Mouse (Mus musculus) activated CD4-positive, CD25-positive, alpha-beta regulatory T cell, adult 4 months (primary cell): ENCODE measurements around the gene Jmjd4. TPM values are rescaled to one million over a fixed set of nuclear protein-coding genes. Genes with fewer than 3 reads are reported as not detected.

ENCODE experiments used
- ATAC-seq: one replicate; pipeline ENCODE4 v1.8.0; 2017
- polyA plus RNA-seq, 2 experiments: library from polyadenylated mRNA; unstranded; fragments of 100-300 nt; shearing (Covaris generic); gene quantifications; one replicate each; pipeline ENCODE4 v1.2.1; 2017

Jmjd4 gene
- polyA plus RNA-seq, result 1 to 10 TPM; 3.9 to 5.3 TPM

DNA sequence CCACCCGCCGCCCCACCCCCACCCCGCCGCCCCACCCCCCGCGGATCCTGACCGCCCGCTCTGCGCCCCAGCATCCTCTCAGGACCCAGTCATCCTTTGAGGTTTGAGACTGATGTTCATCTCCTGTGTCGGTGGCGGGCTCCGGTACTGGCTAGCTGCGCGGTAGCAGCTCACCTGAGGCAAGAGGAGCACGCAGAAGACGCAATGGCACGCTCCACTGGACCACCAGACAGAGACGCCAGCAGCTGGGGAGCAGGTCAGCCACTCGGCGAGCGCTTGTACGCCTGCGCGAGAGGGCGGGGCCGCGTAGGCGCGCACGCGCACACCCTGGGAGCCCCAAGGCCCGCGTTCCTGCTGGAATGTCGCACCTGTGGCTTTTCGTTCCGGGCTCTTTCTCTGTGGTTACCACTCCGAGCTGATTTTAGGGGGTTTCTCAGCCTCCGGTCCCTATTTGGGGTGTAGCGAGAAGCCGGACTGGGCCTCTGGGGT is at the start of gene Jmjd4:
Gene Jmjd4, plus strand, starts transcription at position 305 of the 489 bp plus-strand sequence.
- ATAC-seq, result peak; percentile 71

GRCm38 (mm10) chr11:59400876-59401275 is 49.0 kb upstream of the Jmjd4 start:
- no peak for ATAC-seq

GRCm38 (mm10) chr11:59405761-59406160 is 44.1 kb upstream of the Jmjd4 start:
- ATAC-seq, result no peak

DNA sequence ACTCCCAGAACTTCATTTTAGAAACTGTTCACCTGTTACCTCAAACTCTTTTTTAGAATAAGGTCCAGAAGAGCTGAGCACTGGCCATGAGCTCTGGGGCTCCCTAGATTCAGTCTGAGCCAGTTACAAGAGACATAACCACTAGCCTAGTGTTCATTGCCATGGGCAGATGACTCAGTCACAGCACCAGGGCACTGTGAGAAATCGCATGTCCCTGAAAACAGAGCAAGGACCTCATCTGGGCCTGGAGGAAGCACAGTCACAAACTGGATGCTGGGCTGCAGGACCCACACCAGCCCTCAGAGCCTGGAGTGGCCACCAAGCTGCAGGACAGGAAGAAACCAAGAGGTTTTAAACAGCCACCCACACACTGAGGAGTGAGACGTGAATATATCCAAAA is 39.0 kb upstream of the Jmjd4 start:
- ATAC-seq, result no peak

- ATAC-seq, result no peak
Measured at GRCm38 (mm10) chr11:59412058-59412457, 37.8 kb upstream of the Jmjd4 start.

- no peak for ATAC-seq
Measured at GRCm38 (mm10) chr11:59412999-59413863, 36.6 kb upstream of the Jmjd4 start.

GRCm38 (mm10) chr11:59418708-59419107 is 31.1 kb upstream of the Jmjd4 start:
- ATAC-seq, result no peak

DNA sequence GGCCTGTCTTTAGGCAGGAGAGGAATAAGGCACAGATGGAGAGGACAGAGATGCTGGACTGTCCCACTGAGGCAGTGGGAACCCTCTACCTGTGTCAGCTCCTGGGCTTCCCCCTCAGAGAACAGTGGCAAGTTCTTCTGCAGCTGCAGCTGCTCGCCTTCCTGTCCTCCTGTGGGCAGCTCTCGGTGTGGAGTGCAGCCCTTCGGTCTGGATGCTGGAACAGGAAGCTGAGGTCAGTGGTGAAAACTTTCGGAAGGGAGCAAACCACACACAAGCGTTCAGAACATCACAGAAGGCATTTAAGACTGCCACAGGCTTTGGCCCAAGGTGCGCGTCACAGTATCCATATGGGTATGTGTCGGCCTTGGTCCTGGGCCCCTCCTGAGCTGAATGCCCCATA is 28.4 kb upstream of the Jmjd4 start:
- no peak for ATAC-seq

GRCm38 (mm10) chr11:59421967-59422366 is 27.9 kb upstream of the Jmjd4 start:
- no peak for ATAC-seq

DNA sequence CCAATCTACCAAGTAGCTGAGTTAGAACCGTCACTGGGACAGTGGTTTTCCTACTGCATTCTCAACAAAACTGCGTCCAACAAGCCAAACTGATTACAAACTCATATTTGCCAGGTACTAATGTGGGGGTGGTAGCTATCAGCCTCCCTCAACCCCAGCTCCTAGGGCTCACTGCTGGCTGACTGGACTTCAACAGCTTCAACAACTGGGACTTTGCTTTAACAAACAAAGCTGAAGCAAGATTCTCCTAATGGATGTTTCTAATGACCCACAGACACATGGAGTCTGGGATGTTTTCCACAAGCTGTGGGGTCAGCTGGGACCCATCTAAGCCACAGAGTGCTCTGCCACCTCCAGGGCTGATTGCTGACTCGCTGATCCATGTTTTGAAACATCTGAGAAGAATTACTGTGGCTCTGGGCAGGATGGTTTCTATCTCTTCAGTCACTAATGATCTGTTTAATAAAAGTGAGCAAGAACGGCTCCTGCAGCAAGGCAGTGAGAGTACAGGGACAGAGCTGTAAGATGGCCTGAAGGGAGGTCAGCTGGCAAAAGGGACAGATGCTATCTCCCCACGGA is 26.7 kb upstream of the Jmjd4 start:
- ATAC-seq, result no peak

- peak; percentile 80 for ATAC-seq
Measured at GRCm38 (mm10) chr11:59425671-59426101, 24.2 kb upstream of the Jmjd4 start.

- ATAC-seq, result no peak
Measured at GRCm38 (mm10) chr11:59428057-59428660, 21.7 kb upstream of the Jmjd4 start.

- ATAC-seq, result no peak
Measured at GRCm38 (mm10) chr11:59429959-59430358, 19.9 kb upstream of the Jmjd4 start.

- ATAC-seq, result no peak
Measured at GRCm38 (mm10) chr11:59432261-59432660, 17.6 kb upstream of the Jmjd4 start.

DNA sequence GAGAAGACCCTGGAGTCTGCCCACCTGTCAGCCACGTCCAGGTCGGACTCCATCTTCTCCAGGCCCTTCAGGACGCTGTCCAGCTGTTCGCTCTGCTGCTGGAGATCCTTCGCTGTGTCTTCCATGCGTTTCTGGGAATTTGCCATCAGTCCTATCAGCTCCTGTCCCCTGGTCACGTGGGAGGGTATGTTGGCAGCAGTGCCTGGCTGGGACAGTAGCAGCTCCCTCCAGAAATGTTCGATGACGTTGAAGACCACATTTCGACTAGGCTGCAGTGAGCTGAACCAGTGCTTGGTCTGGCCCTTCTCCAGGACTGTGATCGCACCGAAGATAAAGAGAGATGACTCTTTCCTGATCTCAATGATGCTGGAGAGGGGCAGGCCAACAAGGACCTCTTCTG is 11.9 kb upstream of the Jmjd4 start:
- no peak for ATAC-seq

- ATAC-seq, result no peak
Measured at GRCm38 (mm10) chr11:59443102-59443501, 6.7 kb upstream of the Jmjd4 start.

DNA sequence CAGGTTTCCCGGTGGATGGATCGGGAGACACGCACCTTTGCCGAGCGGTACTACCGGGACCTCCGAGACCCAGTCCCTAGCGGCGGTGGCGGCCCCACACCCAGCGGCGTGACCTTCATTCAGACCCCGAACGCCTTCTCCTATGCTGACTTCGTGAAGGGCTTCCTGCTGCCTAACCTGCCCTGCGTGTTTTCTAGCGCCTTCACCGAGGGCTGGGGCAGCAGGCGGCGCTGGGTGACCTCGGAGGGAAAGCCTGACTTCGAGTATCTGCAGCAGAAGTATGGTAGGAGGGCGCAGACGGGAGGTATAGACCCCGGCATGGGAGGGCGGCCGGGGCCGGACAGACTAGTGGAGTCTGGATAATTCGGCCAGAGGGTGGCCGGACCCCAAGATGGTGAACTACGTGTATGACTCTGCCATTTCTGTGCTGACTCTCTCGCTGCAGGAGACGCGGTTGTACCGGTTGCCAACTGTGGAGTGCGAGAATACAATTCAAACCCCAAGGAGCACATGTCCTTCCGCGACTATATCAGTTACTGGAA is 456 bp downstream of the Jmjd4 start:
- peak; percentile 64 for ATAC-seq

DNA sequence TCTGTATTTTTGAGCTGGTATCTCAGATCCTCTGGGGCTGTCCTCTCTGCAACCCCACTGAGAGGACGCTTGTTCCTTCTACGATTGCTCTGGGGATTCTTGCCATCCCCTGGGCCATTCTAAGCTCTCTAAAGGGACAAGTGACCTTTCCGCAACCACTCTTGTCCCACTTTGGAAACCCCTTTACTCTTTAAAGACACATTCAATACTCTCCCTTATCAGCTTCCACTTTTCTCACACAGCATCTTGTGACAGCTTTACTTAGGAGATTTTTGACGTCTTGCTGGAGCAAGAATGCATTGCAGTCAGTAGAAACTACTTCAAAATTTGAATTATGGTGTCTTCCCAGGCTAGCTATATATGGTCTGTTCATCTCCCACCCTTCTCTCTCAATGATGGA is 1.2 kb downstream of the Jmjd4 start, which contains the start of gene Snap47:
Gene Snap47, minus strand, starts transcription at position 101 of the 400 bp plus-strand sequence.
- no peak for ATAC-seq

GRCm38 (mm10) chr11:59456346-59456745 is 6.5 kb downstream of the Jmjd4 start:
- ATAC-seq, result no peak

DNA sequence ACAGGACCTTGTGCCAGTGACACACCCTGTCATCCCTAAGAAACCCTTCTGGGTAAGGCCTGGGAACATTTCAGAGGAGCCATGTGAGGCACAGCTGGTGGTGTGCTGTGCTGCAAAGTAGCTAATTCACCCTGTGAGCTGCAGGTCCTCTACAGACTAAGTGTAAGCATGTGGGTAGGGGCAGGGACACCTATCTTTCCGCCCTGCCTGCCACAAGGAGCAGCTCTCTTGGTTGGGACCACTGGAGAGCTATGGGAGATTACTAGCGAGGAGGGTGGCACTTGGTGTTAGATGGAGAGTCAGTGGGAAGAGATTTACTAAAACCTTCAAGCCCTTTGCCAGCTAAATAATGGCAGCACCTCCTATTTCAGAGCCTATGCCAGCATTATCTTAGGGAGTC is 7.0 kb downstream of the Jmjd4 start:
- ATAC-seq, result no peak

GRCm38 (mm10) chr11:59458973-59459372 is 9.1 kb downstream of the Jmjd4 start:
- no peak for ATAC-seq

DNA sequence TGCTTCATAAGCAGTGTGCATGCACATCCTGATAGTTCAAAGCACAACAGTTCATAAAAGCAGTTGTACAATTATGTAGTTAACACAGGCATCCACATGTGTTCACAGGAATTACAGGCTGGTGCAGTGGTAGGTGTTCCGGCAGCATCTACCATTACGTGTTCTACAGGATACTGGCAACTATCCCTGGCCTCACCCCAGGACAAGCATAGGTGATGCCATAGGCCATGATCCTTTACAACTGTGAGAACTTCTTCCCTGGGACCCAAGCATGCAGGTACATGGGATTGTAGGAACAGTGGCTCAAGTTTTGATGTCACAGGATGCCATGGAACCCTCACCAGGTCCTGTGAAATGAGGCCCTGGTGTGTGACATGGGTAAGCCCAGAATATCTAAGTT is 10.6 kb downstream of the Jmjd4 start:
- ATAC-seq, result no peak
